Mouse (Mus musculus) large intestine, adult 2 months (tissue): ENCODE data around the gene 1700057G04Rik. TPM values are rescaled to one million over a fixed set of nuclear protein-coding genes. Genes with fewer than 3 reads are reported as not detected.

ENCODE experiments used
- DNase-seq: peaks from one replicate; pipeline ENCODE4 v3.0.0-alpha.2; 2012; ENCODE audit warnings: low read depth, low spot score
- WGBS: fragments of 180-500 bp; shearing (Covaris S2); methylation state at CpG from one replicate; pipeline ENCODE4 v1.1.7; 2018; 5-methylcytosine and 5-hydroxymethylcytosine counted together
- polyA plus RNA-seq: library from polyadenylated mRNA; depleted of rRNA; stranded (reverse); fragments of >200 nt; gene quantifications from 2 replicates; pipeline ENCODE4 v1.2.3, GENCODE M21; 2012; rRNA removed

Gene 1700057G04Rik
- polyA plus RNA-seq, 1 experiment, result not detected

GRCm38 (mm10) chr9:92377967-92378366, 68.8 kb downstream of the 1700057G04Rik start:
- WGBS, result 81% methylated on average over 1 of the region's 1 CpGs
- no peak for DNase-seq

DNA sequence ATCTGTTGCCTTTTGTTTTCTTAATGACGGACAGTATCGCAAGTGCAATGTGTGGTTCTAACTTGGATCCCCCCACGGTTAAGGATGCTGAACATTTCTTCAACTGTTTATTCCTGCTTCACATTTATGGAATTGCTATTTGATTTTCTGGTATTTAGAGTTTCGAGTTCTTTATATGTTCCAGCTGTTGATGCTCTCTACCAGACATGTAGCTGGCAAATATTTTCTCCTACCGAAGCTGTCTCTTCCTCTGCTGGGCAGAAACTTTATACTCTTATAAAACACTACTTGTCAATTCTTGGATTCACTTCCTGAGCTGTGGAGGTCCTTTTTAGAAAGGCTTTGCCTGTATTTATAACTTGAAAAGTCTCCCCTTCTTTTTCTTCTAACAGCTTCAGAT, 70.1 kb downstream of the 1700057G04Rik start:
- WGBS, result 65% methylated on average over 5 of the region's 5 CpGs
- no peak for DNase-seq

DNA sequence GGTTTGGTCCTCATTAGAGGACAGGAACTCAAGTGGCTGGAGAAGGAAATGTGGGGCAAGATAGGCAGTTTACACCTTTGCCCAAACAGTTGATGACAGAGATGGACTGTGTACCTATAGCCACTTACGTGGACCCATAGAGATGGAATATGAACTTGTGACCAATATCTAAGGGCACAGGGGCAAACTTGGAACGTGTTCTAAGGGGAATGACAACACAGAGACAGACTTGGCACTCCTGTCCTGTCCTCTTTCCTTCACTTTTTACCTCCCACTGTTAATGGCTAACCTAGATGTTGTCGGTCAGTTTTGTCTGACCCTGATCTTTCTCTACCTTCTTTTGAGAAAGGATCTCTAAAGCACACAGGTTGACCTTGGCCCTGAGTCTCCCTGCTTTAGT, 74.2 kb downstream of the 1700057G04Rik start:
- no peak for DNase-seq
- 69% methylated on average over 3 of the region's 3 CpGs for WGBS

DNA sequence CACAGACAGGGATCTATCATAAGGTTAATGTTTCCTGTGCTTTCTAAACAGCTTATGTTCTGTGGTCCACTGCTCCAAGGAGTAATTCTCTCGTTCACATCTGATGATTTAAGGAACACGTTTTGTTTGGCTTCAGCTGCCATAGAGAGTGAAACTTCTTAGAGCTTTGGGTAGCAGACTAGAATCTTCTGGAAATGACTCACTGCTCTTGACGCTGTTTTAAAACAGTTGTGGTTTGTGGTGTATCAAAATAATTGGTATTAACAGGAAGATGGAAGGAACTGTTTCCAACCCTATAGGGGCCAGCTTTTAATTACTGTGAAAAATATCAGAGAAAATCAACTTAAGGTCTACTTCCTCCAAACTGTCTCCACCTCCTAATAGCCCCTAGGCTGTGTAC, 75.2 kb downstream of the 1700057G04Rik start:
- 56% methylated on average over 3 of the region's 3 CpGs for WGBS
- no peak for DNase-seq

DNA sequence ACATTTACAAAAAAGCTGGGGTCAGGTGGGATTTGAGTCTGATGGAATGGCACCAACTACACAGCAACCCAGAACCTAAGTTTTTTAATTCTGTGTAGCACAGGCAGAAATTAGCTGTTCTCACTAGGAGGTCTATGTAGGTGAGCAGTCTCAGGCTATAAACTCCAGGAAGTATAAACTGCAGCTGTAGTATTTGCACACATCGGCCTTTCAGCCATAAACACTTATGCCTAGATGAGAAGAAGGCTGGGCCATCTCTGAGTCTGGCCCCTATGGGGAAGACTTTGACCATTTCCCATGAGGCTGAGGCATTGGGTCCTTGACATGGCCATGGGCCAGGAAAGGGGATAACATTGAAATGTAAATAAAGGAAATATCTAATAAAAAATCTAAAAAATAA, 76.7 kb downstream of the 1700057G04Rik start:
- 23% methylated on average over 1 of the region's 1 CpGs for WGBS
- no peak for DNase-seq

GRCm38 (mm10) chr9:92386871-92387270, 77.7 kb downstream of the 1700057G04Rik start:
- WGBS, result 80% methylated on average over 1 of the region's 1 CpGs
- DNase-seq, result no peak

DNA sequence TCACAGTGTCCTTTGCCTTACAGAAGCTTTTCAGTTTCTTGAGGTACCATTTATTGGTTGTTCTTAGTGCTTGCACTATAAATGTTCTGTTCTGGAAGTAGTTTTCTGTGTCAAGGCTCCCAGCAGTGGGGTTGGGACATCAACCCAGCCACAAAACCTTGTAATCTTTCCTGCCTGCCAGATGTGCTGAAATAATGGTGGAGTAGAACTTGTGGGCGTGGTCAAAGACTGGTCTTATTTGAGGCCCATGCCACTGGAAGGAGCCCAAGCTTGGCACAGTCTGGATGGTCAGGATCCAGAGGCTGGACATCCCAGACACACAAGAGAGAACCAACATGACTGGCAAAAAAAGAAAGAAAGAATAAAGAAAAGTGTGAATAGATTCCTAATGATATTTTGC, 78.2 kb downstream of the 1700057G04Rik start:
- WGBS, result 92% methylated on average over 1 of the region's 1 CpGs
- DNase-seq, result no peak

DNA sequence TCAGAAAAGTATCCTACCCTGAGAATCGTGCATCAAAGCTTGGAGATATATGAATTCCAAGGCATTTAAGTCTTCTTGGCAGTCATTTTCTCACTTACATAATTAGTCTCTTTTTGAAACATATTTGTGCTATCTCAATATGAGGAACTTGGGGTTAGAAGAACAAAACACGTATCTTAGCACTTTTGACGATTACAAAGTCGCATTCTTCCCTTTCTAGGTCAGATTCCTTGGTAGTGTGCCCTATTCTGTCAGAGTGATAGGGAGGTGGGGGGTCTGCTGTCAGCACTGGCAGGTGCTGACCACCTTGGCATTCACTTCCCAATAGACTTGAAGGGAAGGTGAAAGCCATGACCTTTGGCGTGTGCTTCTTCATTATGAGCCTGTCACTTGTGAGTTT, 93.5 kb downstream of the 1700057G04Rik start:
- no peak for DNase-seq
- 78% methylated on average over 5 of the region's 5 CpGs for WGBS

Other genes with a start within 250 kb of the 1700057G04Rik start
- not detected in 2 replicates for gene Plscr5, start 116.4 kb upstream of the 1700057G04Rik start, polyA plus RNA-seq
- 24.1 and 62.9 TPM in 2 replicates for gene Plscr1, start 59.6 kb upstream of the 1700057G04Rik start, polyA plus RNA-seq
- 1.2 and 1.5 TPM in 2 replicates for gene Plscr2, start 33.8 kb upstream of the 1700057G04Rik start, polyA plus RNA-seq
- 1.8 and 2.5 TPM in 2 replicates for gene Plscr4, start 148.0 kb downstream of the 1700057G04Rik start, polyA plus RNA-seq
- 1.3 and 1.9 TPM in 2 replicates for gene Plod2, start 232.8 kb downstream of the 1700057G04Rik start, polyA plus RNA-seq